Mouse (Mus musculus): Measurements from ENCODE around the gene Hspa1l. TPM values are rescaled to one million over a fixed set of nuclear protein-coding genes. Genes with fewer than 3 reads are reported as not detected.
"Not testable (repeated sequence)": the region's sequence is repeated elsewhere in the genome, so short reads cannot be mapped to it uniquely, and the experiment has no call there.

Hspa1l gene
- polyA plus RNA-seq (2011; ENCODE audit: insufficient read depth, insufficient read length, low read depth, missing spikeins), result 0.25 TPM in 1 of 2 replicates, not detected in the other

GRCm38 (mm10) chr17:34972069-34972749, at the start of gene Hspa1l, which contains the start of gene Hspa1a:
Gene Hspa1l (plus strand): TSS chr17:34972703.
Gene Hspa1a (minus strand): TSS chr17:34972156.
- not testable (repeated sequence) for H3K27ac ChIP-seq (ENCODE audit: insufficient read depth, low read length); H3K27me3 ChIP-seq (ENCODE audit: control insufficient read depth, insufficient read depth, low read length, poor library complexity, severe bottlenecking)
- H3K4me3 ChIP-seq (ENCODE audit: low read depth, low read length), result peak within 1 kb of the TSS; percentile 58

DNA sequence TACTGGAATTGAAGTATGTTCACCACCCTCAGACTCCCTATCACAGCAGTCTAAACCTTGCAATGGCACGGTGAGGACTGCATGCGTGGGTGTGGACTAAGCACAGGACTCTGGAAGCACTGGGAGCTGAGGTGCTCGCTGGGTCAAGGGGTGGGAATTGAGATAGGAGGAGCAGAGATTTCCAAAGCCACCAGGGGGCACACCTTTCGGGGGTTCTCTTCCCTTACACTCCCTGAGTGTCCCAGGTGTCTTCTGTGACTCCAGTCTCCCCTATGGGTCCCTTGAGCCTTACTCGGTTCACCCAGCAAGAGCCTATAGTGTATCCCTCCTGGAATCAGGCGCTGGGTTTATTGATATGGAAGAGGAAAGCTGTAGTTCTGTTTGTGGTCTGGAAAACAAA, 49.6 kb upstream of the Hspa1l start:
- no peaks in the 10 kb centered on the region for H3K36me3 ChIP-seq (ENCODE audit: control insufficient read depth, insufficient read depth, low read length, poor library complexity, severe bottlenecking)
- no peak overlapping the region for H3K27ac ChIP-seq (ENCODE audit: insufficient read depth, low read length)
- H3K4me1 ChIP-seq (ENCODE audit: control insufficient read depth, insufficient read depth, low read length), result no peaks in the 10 kb centered on the region
- H3K9me3 ChIP-seq (replicated peaks; ENCODE audit: control insufficient read depth, insufficient read depth, low read length, poor library complexity, severe bottlenecking), result no peaks in the 10 kb centered on the region
- no peak overlapping the region for H3K9ac ChIP-seq (ENCODE audit: low read depth, poor library complexity, severe bottlenecking)
- H3K27me3 ChIP-seq (ENCODE audit: control insufficient read depth, insufficient read depth, low read length, poor library complexity, severe bottlenecking), result no peaks in the 10 kb centered on the region
- TF ChIP-seq CTCF (IDR thresholded peaks at IDR 0.05; ENCODE audit: low read depth, low read length) (peak; percentile 40), POLR2A (IDR thresholded peaks at IDR 0.05; ENCODE audit: insufficient read depth, low read length) (no peak)
- H3K4me3 ChIP-seq (ENCODE audit: low read depth, low read length), result no peak overlapping the region

More at GRCm38 (mm10) chr17:34972069-34972749, at the start of gene Hspa1l, which contains the start of gene Hspa1a:
- not testable (repeated sequence) for H3K9ac ChIP-seq (ENCODE audit: low read depth, poor library complexity, severe bottlenecking); H3K36me3 ChIP-seq (ENCODE audit: control insufficient read depth, insufficient read depth, low read length, poor library complexity, severe bottlenecking); H3K9me3 ChIP-seq (replicated peaks; ENCODE audit: control insufficient read depth, insufficient read depth, low read length, poor library complexity, severe bottlenecking); H3K4me1 ChIP-seq (ENCODE audit: control insufficient read depth, insufficient read depth, low read length)

DNA sequence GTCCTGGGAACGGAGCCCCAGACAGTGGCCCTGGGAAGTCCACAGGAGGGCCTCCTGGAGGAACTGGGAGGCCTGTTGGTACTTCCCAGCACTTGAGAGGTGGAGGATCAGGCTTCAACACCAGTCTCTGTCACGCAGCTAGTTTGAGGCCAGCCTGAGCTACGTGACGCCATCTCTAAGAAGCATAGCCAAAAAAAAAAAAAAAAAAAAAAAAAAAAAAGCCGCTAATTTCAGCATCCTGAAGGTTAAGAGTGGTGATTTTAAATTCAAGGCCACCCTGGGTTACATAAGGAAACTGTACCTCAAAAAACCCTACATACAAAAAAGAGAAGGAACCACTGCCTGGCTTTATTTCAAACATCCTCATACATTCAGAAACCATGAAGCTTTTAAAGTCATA, 48.2 kb upstream of the Hspa1l start:
- Histone ChIP-seq H3K9me3 (replicated peaks; ENCODE audit: control insufficient read depth, insufficient read depth, low read length, poor library complexity, severe bottlenecking) (no peaks in the 10 kb centered on the region), H3K9ac (ENCODE audit: low read depth, poor library complexity, severe bottlenecking) (no peak overlapping the region), H3K27ac (ENCODE audit: insufficient read depth, low read length) (no peak overlapping the region), H3K27me3 (ENCODE audit: control insufficient read depth, insufficient read depth, low read length, poor library complexity, severe bottlenecking) (no peaks in the 10 kb centered on the region), H3K4me3 (ENCODE audit: low read depth, low read length) (no peak overlapping the region), H3K36me3 (ENCODE audit: control insufficient read depth, insufficient read depth, low read length, poor library complexity, severe bottlenecking) (no peaks in the 10 kb centered on the region), H3K4me1 (ENCODE audit: control insufficient read depth, insufficient read depth, low read length) (no peaks in the 10 kb centered on the region)
- TF ChIP-seq POLR2A (IDR thresholded peaks at IDR 0.05; ENCODE audit: insufficient read depth, low read length) (no peak), CTCF (IDR thresholded peaks at IDR 0.05; ENCODE audit: low read depth, low read length) (no peak), EP300 (IDR thresholded peaks at IDR 0.05; ENCODE audit: insufficient read depth, low read depth, low read length) (no peak)

GRCm38 (mm10) chr17:34927306-34928019, 45.0 kb upstream of the Hspa1l start:
- Histone ChIP-seq H3K27ac (ENCODE audit: insufficient read depth, low read length) (no peak overlapping the region), H3K9me3 (replicated peaks; ENCODE audit: control insufficient read depth, insufficient read depth, low read length, poor library complexity, severe bottlenecking) (no peaks in the 10 kb centered on the region), H3K4me1 (ENCODE audit: control insufficient read depth, insufficient read depth, low read length) (no peaks in the 10 kb centered on the region), H3K27me3 (ENCODE audit: control insufficient read depth, insufficient read depth, low read length, poor library complexity, severe bottlenecking) (no peaks in the 10 kb centered on the region), H3K36me3 (ENCODE audit: control insufficient read depth, insufficient read depth, low read length, poor library complexity, severe bottlenecking) (no peaks in the 10 kb centered on the region), H3K9ac (ENCODE audit: low read depth, poor library complexity, severe bottlenecking) (peak overlapping the region; percentile 15; the same call in 1 of the 2 replicates), H3K4me3 (ENCODE audit: low read depth, low read length) (0 out of 2 replicates have a peak overlapping the region, but pooled peaks have one; percentile 50)
- TF ChIP-seq EP300 (IDR thresholded peaks at IDR 0.05; ENCODE audit: insufficient read depth, low read depth, low read length), result no peak
- TF ChIP-seq POLR2A (IDR thresholded peaks at IDR 0.05; ENCODE audit: insufficient read depth, low read length), result no peak
- no peak for TF ChIP-seq CTCF (IDR thresholded peaks at IDR 0.05; ENCODE audit: low read depth, low read length)

DNA sequence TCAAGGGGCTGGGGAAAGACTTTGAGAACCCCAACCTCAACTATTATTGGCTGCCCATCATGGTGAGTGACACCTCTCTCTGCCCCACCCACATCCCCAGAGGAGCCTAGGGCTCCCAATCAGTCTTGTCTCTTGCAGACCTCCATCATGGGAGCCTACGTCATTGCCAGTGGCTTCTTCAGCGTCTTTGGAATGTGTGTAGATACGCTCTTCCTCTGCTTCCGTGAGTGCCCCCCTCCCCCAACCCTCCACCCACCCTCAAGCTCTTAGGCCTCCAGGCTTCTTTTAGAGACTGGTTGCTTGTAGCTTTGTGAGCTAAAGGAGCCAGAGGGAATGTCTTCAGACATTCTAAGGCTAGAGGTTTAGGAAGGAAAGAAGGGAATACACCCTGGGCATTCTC, 43.7 kb upstream of the Hspa1l start:
- no peak for TF ChIP-seq POLR2A (IDR thresholded peaks at IDR 0.05; ENCODE audit: insufficient read depth, low read length)
- TF ChIP-seq EP300 (IDR thresholded peaks at IDR 0.05; ENCODE audit: insufficient read depth, low read depth, low read length), result no peak
- no peak for TF ChIP-seq CTCF (IDR thresholded peaks at IDR 0.05; ENCODE audit: low read depth, low read length)
- Histone ChIP-seq H3K4me3 (ENCODE audit: low read depth, low read length) (no peak overlapping the region), H3K27ac (ENCODE audit: insufficient read depth, low read length) (no peak overlapping the region), H3K27me3 (ENCODE audit: control insufficient read depth, insufficient read depth, low read length, poor library complexity, severe bottlenecking) (no peaks in the 10 kb centered on the region), H3K9ac (ENCODE audit: low read depth, poor library complexity, severe bottlenecking) (no peak overlapping the region), H3K36me3 (ENCODE audit: control insufficient read depth, insufficient read depth, low read length, poor library complexity, severe bottlenecking) (no peaks in the 10 kb centered on the region), H3K4me1 (ENCODE audit: control insufficient read depth, insufficient read depth, low read length) (no peaks in the 10 kb centered on the region), H3K9me3 (replicated peaks; ENCODE audit: control insufficient read depth, insufficient read depth, low read length, poor library complexity, severe bottlenecking) (no peaks in the 10 kb centered on the region)

Measured in ES-Bruce4 (cell line).